Mouse (Mus musculus): ENCODE data around the gene Olfr609. TPM values are rescaled to one million over a fixed set of nuclear protein-coding genes. Genes with fewer than 3 reads are reported as not detected.

The Olfr609 gene
- not detected for total RNA-seq (2023)

DNA sequence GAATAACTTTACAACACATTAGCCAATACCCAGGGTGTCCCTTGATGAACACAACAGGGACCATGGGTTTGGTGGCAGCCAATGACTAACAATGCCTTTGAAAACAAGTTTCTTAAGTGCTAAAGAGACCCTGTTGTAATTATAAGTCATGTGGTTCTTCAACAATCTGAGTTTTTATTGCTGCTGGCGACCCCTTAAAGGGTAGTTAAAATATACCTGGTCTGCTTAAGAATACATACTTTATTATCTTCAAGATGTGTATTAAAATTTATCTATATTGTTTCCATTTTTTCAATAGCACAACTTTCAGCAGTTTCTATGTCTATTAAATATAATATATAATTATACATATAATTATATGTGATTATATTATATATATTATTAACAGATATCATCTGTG, at the start of gene Olfr609:
Olfr609 (minus strand) TSS at position 101 of the 400 bp plus-strand sequence.

DNA sequence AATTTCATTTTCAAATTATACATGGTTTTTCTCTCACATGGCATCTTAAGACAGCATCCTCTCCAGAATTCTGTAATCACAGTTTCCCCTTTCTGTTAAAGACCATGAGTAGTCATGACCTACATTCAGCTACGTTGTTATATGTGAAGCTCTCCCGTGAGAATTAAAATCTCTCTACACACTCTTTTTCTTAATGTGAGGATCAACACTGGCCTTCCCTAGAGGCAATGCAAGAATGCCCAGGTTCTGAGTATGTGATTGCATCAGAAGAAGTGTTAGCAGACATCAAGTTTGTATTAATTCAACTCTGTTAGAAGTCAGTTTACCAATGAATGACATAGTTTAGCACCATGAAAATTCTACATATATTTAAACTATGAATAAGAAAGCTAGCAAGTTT, 44.8 kb upstream of the Olfr609 start, which contains the start of gene Olfr612:
Olfr612 (minus strand) TSS at position 101 of the 400 bp plus-strand sequence.

DNA sequence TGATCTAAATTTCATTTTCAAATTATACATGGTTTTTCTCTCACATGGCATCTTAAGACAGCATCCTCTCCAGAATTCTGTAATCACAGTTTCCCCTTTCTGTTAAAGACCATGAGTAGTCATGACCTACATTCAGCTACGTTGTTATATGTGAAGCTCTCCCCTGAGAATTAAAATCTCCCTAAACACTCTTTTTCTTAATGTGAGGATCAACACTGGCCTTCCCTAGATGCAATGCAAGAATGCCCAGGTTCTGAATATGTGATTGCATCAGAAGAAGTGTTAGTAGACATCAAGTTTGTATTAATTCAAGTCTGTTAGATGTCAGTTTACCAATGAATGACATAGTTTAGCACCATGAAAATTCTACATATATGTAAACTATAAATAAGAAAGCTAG, 22.9 kb upstream of the Olfr609 start, which contains the start of gene Olfr611:
Olfr611 (minus strand) TSS at position 101 of the 400 bp plus-strand sequence.

DNA sequence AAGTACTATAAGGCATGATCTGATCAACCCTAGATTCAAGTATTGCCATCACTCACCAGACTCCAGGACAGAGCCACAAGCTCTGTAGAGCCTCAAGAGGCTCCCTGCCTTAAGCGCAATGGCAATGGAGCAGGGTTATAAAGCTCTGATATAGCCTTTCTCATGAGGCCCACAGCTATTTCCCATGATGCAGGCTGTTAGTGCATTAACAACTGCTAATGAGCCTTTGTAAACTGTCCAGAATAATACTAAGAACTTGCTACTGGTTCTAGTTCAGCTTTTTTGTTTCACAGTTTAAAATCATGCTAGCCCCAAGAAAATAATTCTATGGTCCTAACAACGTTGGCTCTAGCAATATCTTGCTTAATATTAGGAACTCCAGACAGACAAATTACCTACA, 14.2 kb upstream of the Olfr609 start, which contains the start of gene Olfr610:
Olfr610 (minus strand) TSS at position 101 of the 400 bp plus-strand sequence.

DNA sequence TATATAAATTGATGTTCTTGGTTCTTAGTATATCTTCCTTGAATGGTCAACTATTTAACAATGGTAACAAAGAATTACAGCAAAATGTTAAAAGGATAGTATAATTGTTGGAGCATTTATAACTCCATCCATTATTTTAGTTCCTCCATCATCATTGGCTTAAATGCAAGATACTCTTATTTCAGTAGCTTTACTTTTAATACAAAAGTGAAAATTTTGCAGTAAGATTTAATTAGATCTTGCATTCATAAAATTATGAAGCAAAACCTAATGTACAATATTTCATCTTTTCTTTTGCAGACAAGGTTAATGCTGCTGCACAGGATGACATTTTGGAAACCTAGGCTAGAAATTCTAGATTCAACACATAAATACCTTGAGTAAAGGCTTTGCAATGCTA, 28.3 kb downstream of the Olfr609 start, which contains the start of gene Olfr608:
Olfr608 (plus strand) TSS at position 301 of the 400 bp plus-strand sequence.

DNA sequence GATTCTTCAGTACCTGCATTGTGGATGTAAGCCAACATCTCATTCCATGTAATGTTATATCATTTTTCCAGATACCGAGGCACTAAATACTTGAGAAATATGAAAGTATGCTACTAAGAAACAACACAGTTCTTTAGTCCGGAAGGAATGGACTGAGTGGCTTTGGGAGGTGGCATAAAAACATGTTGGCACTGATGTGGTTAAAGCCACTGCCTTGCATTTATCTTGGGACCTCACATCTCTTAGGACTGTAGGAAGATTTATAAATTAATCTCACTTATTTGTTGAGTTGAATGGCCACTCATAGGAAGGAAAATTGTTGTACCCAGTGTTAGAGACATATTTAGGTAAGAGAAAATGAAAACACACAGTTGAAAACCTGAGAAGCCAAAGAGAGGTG, 49.1 kb downstream of the Olfr609 start, which contains the start of gene Olfr606:
Olfr606 (plus strand) TSS at position 301 of the 400 bp plus-strand sequence.

DNA sequence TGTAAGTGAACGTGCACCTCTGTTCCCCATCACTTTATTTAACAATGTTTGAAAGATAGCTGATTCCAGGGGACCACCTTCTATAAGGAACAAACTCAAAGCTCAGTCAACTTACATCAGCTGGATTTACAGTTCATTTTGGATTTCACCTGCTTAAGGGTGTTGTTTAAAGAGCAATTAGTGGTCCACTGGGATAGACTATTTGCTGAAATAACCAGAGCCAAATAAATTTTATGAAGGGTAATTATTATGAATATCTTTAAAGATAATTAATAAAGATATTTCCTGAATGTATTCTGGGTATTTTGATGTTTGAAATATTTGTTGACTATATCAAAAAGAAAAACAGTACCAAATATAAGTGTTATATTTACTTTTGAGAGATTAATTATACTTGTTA, 52.5 kb downstream of the Olfr609 start, which contains the start of gene Olfr605:
Olfr605 (minus strand) TSS at position 101 of the 400 bp plus-strand sequence.

Other genes starting within 250 kb of the Olfr609 start
- gene Usp17ld, start 245.6 kb downstream of the Olfr609 start, total RNA-seq (2023), result not detected
- gene Olfr596, start 192.4 kb downstream of the Olfr609 start, total RNA-seq (2023), result not detected
- gene Olfr597, start 181.7 kb downstream of the Olfr609 start, total RNA-seq (2023), result not detected
- not detected for gene Olfr598, start 174.5 kb downstream of the Olfr609 start, total RNA-seq (2023)
- not detected for gene Olfr599, start 162.1 kb downstream of the Olfr609 start, total RNA-seq (2023)
- gene Olfr600, start 148.4 kb downstream of the Olfr609 start, total RNA-seq (2023), result not detected
- not detected for gene Olfr601, start 135.4 kb downstream of the Olfr609 start, total RNA-seq (2023)
- not detected for gene Olfr603, start 111.9 kb downstream of the Olfr609 start, total RNA-seq (2023)
- not detected for gene Usp17lc, start 83.0 kb downstream of the Olfr609 start, total RNA-seq (2023)
- gene Olfr605, start 52.6 kb downstream of the Olfr609 start, total RNA-seq (2023), result not detected
- not detected for gene Olfr606, start 49.0 kb downstream of the Olfr609 start, total RNA-seq (2023)
- gene Olfr607, start 33.9 kb downstream of the Olfr609 start, total RNA-seq (2023), result not detected
- not detected for gene Olfr608, start 28.2 kb downstream of the Olfr609 start, total RNA-seq (2023)
- not detected for gene Olfr610, start 14.1 kb upstream of the Olfr609 start, total RNA-seq (2023)
- gene Olfr611, start 22.8 kb upstream of the Olfr609 start, total RNA-seq (2023), result not detected
- not detected for gene Olfr612, start 44.7 kb upstream of the Olfr609 start, total RNA-seq (2023)
- not detected for gene Olfr613, start 50.0 kb upstream of the Olfr609 start, total RNA-seq (2023)
- gene Olfr615, start 58.0 kb upstream of the Olfr609 start, total RNA-seq (2023), result not detected
- not detected for gene Olfr616, start 71.1 kb upstream of the Olfr609 start, total RNA-seq (2023)
- not detected for gene Olfr617, start 75.0 kb upstream of the Olfr609 start, total RNA-seq (2023)
- gene Olfr618, start 92.0 kb upstream of the Olfr609 start, total RNA-seq (2023), result not detected
- gene Olfr619, start 102.5 kb upstream of the Olfr609 start, total RNA-seq (2023), result not detected
- not detected for gene Olfr620, start 114.5 kb upstream of the Olfr609 start, total RNA-seq (2023)
- gene Olfr622, start 144.6 kb upstream of the Olfr609 start, total RNA-seq (2023), result not detected
- gene Olfr623, start 165.6 kb upstream of the Olfr609 start, total RNA-seq (2023), result not detected
- not detected for gene Olfr624, start 173.1 kb upstream of the Olfr609 start, total RNA-seq (2023)
- not detected for gene Olfr625-ps1, start 184.7 kb upstream of the Olfr609 start, total RNA-seq (2023)
- gene Olfr243, start 216.6 kb upstream of the Olfr609 start, total RNA-seq (2023), result not detected
- not detected for gene Olfr628, start 232.3 kb upstream of the Olfr609 start, total RNA-seq (2023)
- not detected for gene Olfr629, start 246.9 kb upstream of the Olfr609 start, total RNA-seq (2023)

Data from monocyte, adult 59 days (primary cell).